Mouse (Mus musculus): ENCODE measurements at regions not wholly inside any gene's neighbourhood (a gene's known extent, or its start where the extent isn't known, plus 50 kb on each side); places are given as distances from the start of the nearest gene placed in this dataset.

GRCm38 (mm10) chr4:131100093-131100795 is 156.1 kb downstream of the Matn1 start:
- peak in 1 of 2 experiments; percentile 42 for DNase-seq

- no peak for DNase-seq
Measured at GRCm38 (mm10) chr4:131100796-131101156, 156.6 kb downstream of the Matn1 start.

GRCm38 (mm10) chr4:131102163-131102562 is 158.0 kb downstream of the Matn1 start:
- DNase-seq: peak in 1 of 2 experiments; percentile 35

GRCm38 (mm10) chr4:131107127-131107857 is 163.1 kb downstream of the Matn1 start:
- DNase-seq: peak; percentile 55 to 63

GRCm38 (mm10) chr4:131112536-131112935 is 168.4 kb downstream of the Matn1 start:
- peak in 1 of 2 experiments; percentile 27 for DNase-seq

- peak in 1 of 2 experiments; percentile 34 for DNase-seq
Measured at GRCm38 (mm10) chr4:131113727-131114303, 169.6 kb downstream of the Matn1 start.

GRCm38 (mm10) chr4:131115247-131115646 is 171.1 kb downstream of the Matn1 start:
- DNase-seq: peak in 1 of 2 experiments; percentile 56

- peak; percentile 59 to 62 for DNase-seq
Measured at GRCm38 (mm10) chr4:131118586-131118985, 174.4 kb downstream of the Matn1 start.

GRCm38 (mm10) chr4:131119621-131120020 is 175.4 kb downstream of the Matn1 start:
- DNase-seq: peak; percentile 78 to 83

- DNase-seq: peak; percentile 97
Measured at GRCm38 (mm10) chr4:131120680-131121079, 176.5 kb downstream of the Matn1 start.

GRCm38 (mm10) chr4:131125975-131126374 is 181.8 kb downstream of the Matn1 start:
- DNase-seq: no peak

GRCm38 (mm10) chr4:131126901-131127300 is 182.7 kb downstream of the Matn1 start:
- no peak for DNase-seq

- DNase-seq: no peak
Measured at GRCm38 (mm10) chr4:131128646-131129045, 184.5 kb downstream of the Matn1 start.

GRCm38 (mm10) chr4:131132201-131132600 is 188.0 kb downstream of the Matn1 start:
- no peak for DNase-seq

- DNase-seq: no peak
Measured at GRCm38 (mm10) chr4:131132781-131133180, 188.6 kb downstream of the Matn1 start.

GRCm38 (mm10) chr4:131135841-131136240 is 191.7 kb downstream of the Matn1 start:
- no peak for DNase-seq

GRCm38 (mm10) chr4:131138891-131139290 is 194.7 kb downstream of the Matn1 start:
- DNase-seq: no peak

- no peak for DNase-seq
Measured at GRCm38 (mm10) chr4:131141890-131142465, 197.8 kb downstream of the Matn1 start.

- no peak for DNase-seq
Measured at GRCm38 (mm10) chr4:131145507-131145906, 201.3 kb downstream of the Matn1 start.

- DNase-seq: peak; percentile 59 to 66
Measured at GRCm38 (mm10) chr4:131148042-131148747, 204.0 kb downstream of the Matn1 start.

GRCm38 (mm10) chr4:131149466-131149865 is 205.3 kb downstream of the Matn1 start:
- DNase-seq: peak; percentile 36 to 60

- DNase-seq: no peak
Measured at GRCm38 (mm10) chr4:131159712-131160111, 215.5 kb downstream of the Matn1 start.

GRCm38 (mm10) chr4:131160135-131160534 is 215.9 kb downstream of the Matn1 start:
- peak; percentile 32 to 34 for DNase-seq
